Mouse (Mus musculus): ENCODE results near the gene Emx2. TPM values are rescaled to one million over a fixed set of nuclear protein-coding genes. Genes with fewer than 3 reads are reported as not detected.

The Emx2 gene
- polyA plus RNA-seq, 1 experiment from 2014 or later, result 1.2 TPM

DNA sequence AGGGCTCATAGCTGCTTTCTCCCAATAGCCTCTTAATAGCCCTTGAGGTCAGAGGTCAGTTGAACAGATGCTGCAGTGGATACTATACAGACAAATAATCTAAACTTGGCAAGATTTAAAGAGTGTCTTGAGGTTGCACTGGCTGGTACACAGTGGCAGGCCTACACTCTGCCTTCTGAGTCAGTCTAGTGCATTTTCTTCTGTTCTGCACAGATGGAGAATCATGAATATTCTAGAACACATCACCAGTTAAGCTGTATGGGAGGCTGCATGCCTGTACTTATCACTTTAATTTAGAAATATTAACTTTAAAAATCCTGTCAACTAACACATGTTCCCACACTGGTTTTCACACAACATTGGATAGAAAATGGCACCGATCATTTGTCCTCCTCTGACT is 34.1 kb downstream of the Emx2 start:
- Histone ChIP-seq H3K27me3 (ENCODE audit: insufficient read depth, poor library complexity, severe bottlenecking) (no peaks in the 10 kb centered on the region), H3K9me3 (no peaks in the 10 kb centered on the region), H3K36me3 (no peaks in the 10 kb centered on the region), H3K4me1 (replicated peaks) (no peaks in the 10 kb centered on the region), H3K4me3 (no peak overlapping the region), H3K27ac (no peak overlapping the region)
- DNase-seq (ENCODE audit: low spot score), result no peak
- WGBS, result 96% methylated on average over 1 of the region's 1 CpGs

DNA sequence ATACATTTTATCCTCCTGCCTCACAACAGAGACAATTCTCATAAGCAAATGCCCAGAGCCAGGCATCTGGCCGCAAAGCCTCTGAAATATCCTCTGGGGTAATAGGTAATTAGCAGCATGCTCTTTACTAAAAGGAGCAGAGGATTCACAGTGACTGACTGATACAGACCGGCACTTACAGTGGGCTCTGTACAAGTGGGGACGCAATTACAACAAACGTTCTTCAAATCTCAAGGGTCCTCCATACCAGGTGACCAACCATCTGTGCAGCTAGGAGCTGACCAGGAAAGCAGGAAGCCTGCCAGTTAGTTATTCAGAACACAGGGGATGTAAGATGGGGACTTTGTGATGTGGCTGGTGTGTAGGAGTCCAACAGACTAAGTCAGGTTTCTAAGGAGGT is 38.7 kb downstream of the Emx2 start:
- no peaks in the 10 kb centered on the region for H3K27me3 ChIP-seq (ENCODE audit: insufficient read depth, poor library complexity, severe bottlenecking)
- no peaks in the 10 kb centered on the region for H3K36me3 ChIP-seq
- H3K27ac ChIP-seq, result no peak overlapping the region
- no peak overlapping the region for H3K4me3 ChIP-seq
- H3K9me3 ChIP-seq, result no peaks in the 10 kb centered on the region
- DNase-seq (ENCODE audit: low spot score), result no peak
- H3K4me1 ChIP-seq (replicated peaks), result no peaks in the 10 kb centered on the region
- 72% methylated on average over 4 of the region's 4 CpGs for WGBS

DNA sequence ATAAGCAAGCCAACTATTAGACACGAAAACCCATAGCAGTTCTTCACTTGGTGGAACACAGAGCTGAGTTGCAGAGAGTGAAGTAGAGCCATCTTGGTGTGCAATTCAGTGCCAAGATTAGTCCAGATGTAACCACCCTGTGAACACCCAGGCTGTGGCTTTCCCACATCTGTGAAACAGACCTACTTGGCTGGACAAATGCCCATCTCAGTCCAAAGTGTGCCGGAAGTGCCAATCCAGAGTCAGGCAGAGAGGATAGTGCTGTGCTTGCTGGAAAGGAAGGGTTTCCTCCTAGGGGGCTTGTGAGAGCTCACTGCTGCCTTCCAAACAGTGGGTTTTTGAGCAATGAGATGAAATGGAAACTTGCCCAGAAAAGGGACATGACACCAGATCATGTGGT is 50.7 kb downstream of the Emx2 start:
- H3K4me3 ChIP-seq, result no peak overlapping the region
- 87% methylated on average over 2 of the region's 2 CpGs for WGBS
- H3K4me1 ChIP-seq (replicated peaks), result no peaks in the 10 kb centered on the region
- no peaks in the 10 kb centered on the region for H3K9me3 ChIP-seq
- no peaks in the 10 kb centered on the region for H3K27me3 ChIP-seq (ENCODE audit: insufficient read depth, poor library complexity, severe bottlenecking)
- no peak for DNase-seq (ENCODE audit: low spot score)
- H3K36me3 ChIP-seq, result no peaks in the 10 kb centered on the region
- no peak overlapping the region for H3K27ac ChIP-seq

DNA sequence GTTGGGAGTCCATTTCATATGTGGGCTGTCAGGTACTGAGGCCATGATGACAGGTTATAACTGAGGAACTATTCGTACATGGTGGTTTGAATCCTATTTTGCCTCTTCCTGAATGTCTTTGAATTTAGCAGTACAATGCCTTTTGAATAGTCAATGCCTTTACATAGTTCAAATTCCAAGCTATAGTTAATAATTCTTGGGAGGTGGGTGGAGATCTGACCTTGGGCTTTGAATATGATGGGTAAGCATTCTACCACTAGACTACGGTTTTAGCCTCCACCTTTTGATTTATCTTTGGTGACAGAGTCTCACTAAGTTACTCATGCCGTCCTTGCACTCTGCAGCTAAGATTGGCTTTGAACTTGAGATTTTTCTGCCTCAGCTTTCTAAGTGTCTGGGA is 55.0 kb downstream of the Emx2 start:
- Histone ChIP-seq H3K4me3 (no peak overlapping the region), H3K27me3 (ENCODE audit: insufficient read depth, poor library complexity, severe bottlenecking) (no peaks in the 10 kb centered on the region), H3K4me1 (replicated peaks) (no peaks in the 10 kb centered on the region), H3K36me3 (no peaks in the 10 kb centered on the region), H3K27ac (no peak overlapping the region), H3K9me3 (no peaks in the 10 kb centered on the region)
- DNase-seq (ENCODE audit: low spot score), result no peak
- 91% methylated on average over 3 of the region's 3 CpGs for WGBS

Other genes starting within 250 kb of the Emx2 start
- gene Kcnk18, start 239.2 kb upstream of the Emx2 start, polyA plus RNA-seq (2016; fragmentation: Nextera tagmentation; extraction: Ambion mirVana), result not detected in 2 replicates
- 11.7 and 13.6 TPM in 2 replicates for gene Slc18a2, start 197.5 kb upstream of the Emx2 start, polyA plus RNA-seq (2016; fragmentation: Nextera tagmentation; extraction: Ambion mirVana)
- gene Rps12-ps3, start 136.1 kb upstream of the Emx2 start, polyA plus RNA-seq (2016; fragmentation: Nextera tagmentation; extraction: Ambion mirVana), result 3.3 and 17.4 TPM in 2 replicates
- 8.3 and 9.5 TPM in 2 replicates for gene Pdzd8, start 112.6 kb upstream of the Emx2 start, polyA plus RNA-seq (2016; fragmentation: Nextera tagmentation; extraction: Ambion mirVana)